ENCODE assay signal across 11 mouse cellular contexts in the genomic region with DNA sequence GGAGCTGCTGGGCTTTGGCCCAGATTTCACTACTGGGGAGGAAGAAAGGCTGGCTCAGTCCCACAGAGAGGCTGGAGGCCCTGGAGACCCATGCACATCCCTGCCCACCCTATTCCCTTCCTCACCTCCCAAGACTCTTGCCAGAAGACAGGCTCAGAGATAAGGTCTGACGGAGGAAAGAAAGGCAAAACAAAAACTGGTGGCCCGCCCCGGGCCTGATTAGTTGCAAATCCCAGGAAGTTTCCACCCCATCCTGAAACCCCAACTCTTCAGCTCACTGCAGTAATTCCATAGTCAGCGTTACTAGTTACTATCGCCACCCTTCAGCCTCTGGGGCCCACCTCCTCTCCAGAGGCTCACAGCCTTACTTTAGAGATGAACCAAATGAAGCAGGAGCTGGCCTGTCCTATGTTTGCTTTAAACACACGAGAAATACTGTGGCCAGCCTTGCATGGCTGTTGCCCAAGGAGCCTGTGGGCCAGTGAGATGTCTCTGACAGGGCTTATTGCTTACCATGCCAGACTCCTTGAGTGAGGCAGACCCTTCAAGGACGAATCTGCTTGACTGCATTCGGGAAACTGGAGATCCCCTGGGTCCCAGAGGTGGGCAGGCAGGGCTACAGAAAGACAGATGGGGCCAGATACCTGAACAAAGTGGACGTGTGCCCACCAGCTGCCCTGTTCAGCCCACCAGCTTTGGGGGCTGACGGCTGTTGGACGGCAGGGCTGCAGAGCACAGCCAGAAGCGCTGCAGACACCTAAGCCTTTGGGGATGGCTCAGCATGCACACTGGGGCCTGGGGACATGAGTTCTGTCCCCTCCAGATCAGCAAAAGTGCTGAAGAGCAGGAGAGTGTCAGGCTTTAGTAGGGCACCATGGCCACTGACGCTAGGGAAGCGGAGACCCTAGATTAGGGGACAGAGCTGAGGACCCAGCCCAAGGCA. TPM values are rescaled to one million over a fixed set of nuclear protein-coding genes. Genes with fewer than 3 reads are reported as not detected.
DNase-seq lines count a peak whose midpoint lies in the region; ATAC-seq and TF ChIP-seq lines count a peak whose summit lies in the region.
"Had no signal": no experiment of that assay in that cellular context is flagged by ENCODE, and none has a peak within 500 bp of the region (broad histone marks: within the 10 kb centered on the region; RNA-seq: fewer than 3 reads in every experiment).

No protein-coding gene starts in this region.

- no peaks in the 10 kb centered on the region for H3K27me3 ChIP-seq in forebrain, embryonic 16.5 days (replicated peaks; ENCODE audit: control insufficient read depth, insufficient read depth, low read length)
- no peaks in the 10 kb centered on the region for H3K27me3 ChIP-seq in limb, embryonic 14.5 days (ENCODE audit: control insufficient read depth, insufficient read depth, low read length)
- H3K27me3 ChIP-seq in stomach, embryonic 16.5 days (ENCODE audit: control insufficient read depth, insufficient read depth, low read length) = no peaks in the 10 kb centered on the region

- no peaks in the 10 kb centered on the region for H3K9me3 ChIP-seq in forebrain, embryonic 16.5 days (ENCODE audit: control insufficient read depth, low read length)
- no peaks in the 10 kb centered on the region for H3K9me3 ChIP-seq in limb, embryonic 14.5 days (ENCODE audit: control insufficient read depth, low read length)
- H3K9me3 ChIP-seq in stomach, embryonic 16.5 days (replicated peaks; ENCODE audit: control insufficient read depth, low read length) = no peaks in the 10 kb centered on the region
- H3K9me3 ChIP-seq: G1E had no signal

- WGBS in forebrain, embryonic 16.5 days = 30% methylated on average over 14 of the region's 14 CpGs
- WGBS in limb, embryonic 14.5 days = 68% methylated on average over 14 of the region's 14 CpGs
- 68% methylated on average over 14 of the region's 14 CpGs for whole genome bisulfite sequencing in stomach, embryonic 16.5 days

- no peak for TF ChIP-seq POLR2A in limb, embryonic 14.5 days (IDR thresholded peaks at IDR 0.05; ENCODE audit: borderline replicate concordance, extremely low read depth, insufficient read depth, insufficient read length)

- H3K4me2 ChIP-seq in forebrain, embryonic 16.5 days (ENCODE audit: low read length) = no peak overlapping the region
- no peak overlapping the region for H3K4me2 ChIP-seq in limb, embryonic 14.5 days (replicated peaks; ENCODE audit: low read depth, low read length, severe bottlenecking)
- no peak overlapping the region for H3K4me2 ChIP-seq in stomach, embryonic 16.5 days (ENCODE audit: low read depth, low read length)

- H3K9ac ChIP-seq in forebrain, embryonic 16.5 days (replicated peaks; ENCODE audit: low read depth, low read length) = peak overlapping the region; percentile 41
- peak overlapping the region; percentile 34; the same call in 1 of the 2 replicates for H3K9ac ChIP-seq in limb, embryonic 14.5 days (ENCODE audit: low read depth, low read length, severe bottlenecking)
- 0 out of 2 replicates have a peak overlapping the region, but pooled peaks have one; percentile 22 for H3K9ac ChIP-seq in stomach, embryonic 16.5 days (ENCODE audit: low read length)
- H3K9ac ChIP-seq: liver, embryonic 14.5 days had no signal

- peak; percentile 62 to 71 for DNase-seq in lung, adult 18-20 months
- DNase-seq in lung, postnatal 14 days = no peak
- DNase-seq in limb, embryonic 14.5 days (ENCODE audit: low spot score) = no peak
- DNase-seq in layer of hippocampus, adult 11-12 months (ENCODE audit: low spot score) = no peak
- no peak for DNase-seq in right cerebral cortex, postnatal 14 days
- no peak for DNase-seq in adrenal gland, postnatal 25 days

- peak overlapping the region; percentile 80 for H3K27ac ChIP-seq in forebrain, embryonic 16.5 days (ENCODE audit: low read length)
- no peak overlapping the region for H3K27ac ChIP-seq in limb, embryonic 14.5 days (replicated peaks; ENCODE audit: low read depth, low read length)
- no peak overlapping the region for H3K27ac ChIP-seq in stomach, embryonic 16.5 days (ENCODE audit: low read length)
- H3K27ac ChIP-seq: liver, embryonic 14.5 days had no signal

- no peak overlapping the region for H3K4me3 ChIP-seq in forebrain, embryonic 16.5 days (replicated peaks; ENCODE audit: low read length)
- no peak overlapping the region for H3K4me3 ChIP-seq in limb, embryonic 14.5 days (replicated peaks; ENCODE audit: low read length)
- no peak overlapping the region for H3K4me3 ChIP-seq in stomach, embryonic 16.5 days (replicated peaks; ENCODE audit: low read length)

- no peak for ATAC-seq in forebrain, embryonic 16.5 days
- ATAC-seq in limb, embryonic 14.5 days (ENCODE audit: low FRiP score, low read depth) = no peak
- ATAC-seq in stomach, embryonic 16.5 days (ENCODE audit: insufficient read depth, low FRiP score) = no peak
- ATAC-seq: intestine, postnatal 0 days had no signal

- H3K4me1 ChIP-seq in forebrain, embryonic 16.5 days (replicated peaks; ENCODE audit: control insufficient read depth, insufficient read depth, low read length) = peaks cover 30% of the 10 kb centered on the region
- peaks cover 44% of the 10 kb centered on the region for H3K4me1 ChIP-seq in limb, embryonic 14.5 days (ENCODE audit: control insufficient read depth, insufficient read depth, low read length)
- peaks cover 32% of the 10 kb centered on the region for H3K4me1 ChIP-seq in stomach, embryonic 16.5 days (ENCODE audit: control insufficient read depth, insufficient read depth, low read length)

- H3K36me3 ChIP-seq in forebrain, embryonic 16.5 days (ENCODE audit: control insufficient read depth, insufficient read depth) = no peaks in the 10 kb centered on the region
- H3K36me3 ChIP-seq in limb, embryonic 14.5 days (ENCODE audit: control insufficient read depth, insufficient read depth, low read length) = no peaks in the 10 kb centered on the region
- no peaks in the 10 kb centered on the region for H3K36me3 ChIP-seq in stomach, embryonic 16.5 days (ENCODE audit: control insufficient read depth, insufficient read depth, low read length)
- H3K36me3 ChIP-seq: G1E had no signal

RNA-seq across cellular contexts. Expression of gene Tmem129, which starts 30.3 kb away (rescaled TPM):
- 35.4 and 39.1 TPM in 2 replicates for polyA plus RNA-seq in forebrain, embryonic 16.5 days (2015; fragmentation: Nextera tagmentation; extraction: Ambion mirVana)
- 49.9 and 68.5 TPM in 2 replicates for polyA plus RNA-seq in limb, embryonic 14.5 days (2012; rRNA removed)
- polyA plus RNA-seq in limb, embryonic 14.5 days (2014; fragmentation: Nextera tagmentation; extraction: Ambion mirVana) = 44.9 and 49.3 TPM in 2 replicates
- polyA plus RNA-seq in stomach, embryonic 16.5 days (2015; fragmentation: Nextera tagmentation; extraction: Ambion mirVana) = 34.0 and 40.6 TPM in 2 replicates
- 27.7 and 29.5 TPM in 2 replicates for total RNA-seq in adrenal gland, postnatal 25 days (2021)

RNA-seq across cellular contexts. Expression of gene Tacc3, which starts 30.6 kb away (rescaled TPM):
- 71.9 and 85.2 TPM in 2 replicates for polyA plus RNA-seq in forebrain, embryonic 16.5 days (2015; fragmentation: Nextera tagmentation; extraction: Ambion mirVana)
- polyA plus RNA-seq in limb, embryonic 14.5 days (2012; rRNA removed) = 84.3 and 103 TPM in 2 replicates
- 147 and 154 TPM in 2 replicates for polyA plus RNA-seq in limb, embryonic 14.5 days (2014; fragmentation: Nextera tagmentation; extraction: Ambion mirVana)
- polyA plus RNA-seq in stomach, embryonic 16.5 days (2015; fragmentation: Nextera tagmentation; extraction: Ambion mirVana) = 137 and 145 TPM in 2 replicates
- 14.2 and 14.4 TPM in 2 replicates for total RNA-seq in adrenal gland, postnatal 25 days (2021)

RNA-seq across cellular contexts. Expression of gene Fgfr3, which starts 32.9 kb away (rescaled TPM):
- polyA plus RNA-seq in forebrain, embryonic 16.5 days (2015; fragmentation: Nextera tagmentation; extraction: Ambion mirVana) = 29.9 and 33.0 TPM in 2 replicates
- polyA plus RNA-seq in limb, embryonic 14.5 days (2012; rRNA removed) = 143 and 179 TPM in 2 replicates
- polyA plus RNA-seq in limb, embryonic 14.5 days (2014; fragmentation: Nextera tagmentation; extraction: Ambion mirVana) = 27.5 and 32.9 TPM in 2 replicates
- 31.0 and 40.1 TPM in 2 replicates for polyA plus RNA-seq in stomach, embryonic 16.5 days (2015; fragmentation: Nextera tagmentation; extraction: Ambion mirVana)
- total RNA-seq in adrenal gland, postnatal 25 days (2021) = 2.0 and 3.2 TPM in 2 replicates

RNA-seq across cellular contexts. Expression of gene Slbp, which starts 36.2 kb away (rescaled TPM):
- 126 and 130 TPM in 2 replicates for polyA plus RNA-seq in forebrain, embryonic 16.5 days (2015; fragmentation: Nextera tagmentation; extraction: Ambion mirVana)
- polyA plus RNA-seq in limb, embryonic 14.5 days (2012; rRNA removed) = 110 and 148 TPM in 2 replicates
- 190 and 199 TPM in 2 replicates for polyA plus RNA-seq in limb, embryonic 14.5 days (2014; fragmentation: Nextera tagmentation; extraction: Ambion mirVana)
- polyA plus RNA-seq in stomach, embryonic 16.5 days (2015; fragmentation: Nextera tagmentation; extraction: Ambion mirVana) = 174 and 190 TPM in 2 replicates
- 48.6 and 54.7 TPM in 2 replicates for total RNA-seq in adrenal gland, postnatal 25 days (2021)

RNA-seq across cellular contexts. Expression of gene Gm9903, which starts 58.8 kb away (rescaled TPM):
- 0.60 and 0.98 TPM in 2 replicates for polyA plus RNA-seq in forebrain, embryonic 16.5 days (2015; fragmentation: Nextera tagmentation; extraction: Ambion mirVana)
- polyA plus RNA-seq in limb, embryonic 14.5 days (2012; rRNA removed) = 0.78 and 0.80 TPM in 2 replicates
- polyA plus RNA-seq in limb, embryonic 14.5 days (2014; fragmentation: Nextera tagmentation; extraction: Ambion mirVana) = 0.73 and 0.89 TPM in 2 replicates
- polyA plus RNA-seq in stomach, embryonic 16.5 days (2015; fragmentation: Nextera tagmentation; extraction: Ambion mirVana) = 0.27 and 0.51 TPM in 2 replicates
- total RNA-seq in adrenal gland, postnatal 25 days (2021) = 0.64 TPM in 1 of 2 replicates, not detected in the other
- polyA plus RNA-seq: G1E had no signal

Comparison
In these comparisons a context has a peak if more than half of its experiments do, and no peak if none do; other contexts are left out.
1. DNase-seq: peak in lung, adult 18-20 months (2 of 2); none in lung, postnatal 14 days (single experiment), limb, embryonic 14.5 days (single experiment), layer of hippocampus, adult 11-12 months (single experiment), right cerebral cortex, postnatal 14 days (single experiment) and adrenal gland, postnatal 25 days (single experiment).
2. Peak in every context shown above with its lines, with median percentiles within 50 percentile points of each other: H3K9ac ChIP-seq.